Mouse (Mus musculus): ENCODE data around the gene Dab2ip.

Dab2ip gene

DNA sequence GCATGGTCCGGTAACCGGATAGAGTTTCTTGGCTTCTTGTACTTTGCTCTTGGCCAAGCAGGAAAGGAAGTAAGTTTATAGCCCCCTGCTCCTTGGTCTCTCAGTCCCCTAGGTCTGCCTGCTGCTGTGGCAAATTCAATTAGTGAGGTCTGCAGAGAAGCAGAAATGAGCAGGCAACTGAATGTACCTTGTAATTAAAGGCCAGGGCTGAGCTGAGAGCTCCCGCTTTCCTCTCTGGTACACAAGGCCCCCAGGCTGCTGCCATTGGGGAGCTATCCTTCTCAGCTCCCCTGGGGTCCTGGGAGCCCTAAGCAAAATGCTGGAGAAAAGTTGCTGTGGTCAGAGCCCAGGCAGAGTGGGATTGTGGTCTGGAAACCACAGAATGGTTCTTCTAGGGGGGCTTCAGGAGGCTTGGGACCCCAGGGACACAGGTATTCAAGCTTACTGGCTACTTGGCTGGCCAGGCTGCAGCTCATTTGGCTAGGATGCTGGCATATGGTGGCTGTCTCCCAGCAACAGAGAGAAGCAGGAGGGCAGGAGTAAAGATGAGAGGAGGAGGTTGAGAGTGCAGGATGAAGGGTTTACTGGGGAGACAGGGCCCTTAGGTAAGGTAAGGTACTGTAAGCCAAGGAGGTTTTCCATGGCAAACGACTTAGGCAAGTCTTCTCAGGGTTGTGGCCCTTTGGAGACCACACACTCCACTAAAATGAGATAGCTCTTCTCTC, 922 bp downstream of the Dab2ip start:
- no peak for DNase-seq (ENCODE audit: low spot score in 2 of 2)

DNA sequence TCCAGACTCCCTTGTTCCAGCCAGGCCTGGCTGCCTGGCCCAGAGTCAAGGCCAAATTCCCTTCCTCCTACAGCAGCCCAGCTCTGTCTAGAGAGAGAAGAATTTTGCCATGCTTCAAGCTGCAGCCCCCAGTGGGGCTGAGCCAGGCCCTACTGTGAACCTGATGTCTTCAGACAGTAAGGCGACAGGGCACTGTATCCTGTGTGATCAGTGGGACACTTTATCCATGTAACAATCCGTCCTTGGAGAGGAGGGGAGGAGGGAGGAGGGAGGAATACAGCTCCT, 1.4 kb downstream of the Dab2ip start:
- no peak for DNase-seq (ENCODE audit: low spot score in 2 of 2)

DNA sequence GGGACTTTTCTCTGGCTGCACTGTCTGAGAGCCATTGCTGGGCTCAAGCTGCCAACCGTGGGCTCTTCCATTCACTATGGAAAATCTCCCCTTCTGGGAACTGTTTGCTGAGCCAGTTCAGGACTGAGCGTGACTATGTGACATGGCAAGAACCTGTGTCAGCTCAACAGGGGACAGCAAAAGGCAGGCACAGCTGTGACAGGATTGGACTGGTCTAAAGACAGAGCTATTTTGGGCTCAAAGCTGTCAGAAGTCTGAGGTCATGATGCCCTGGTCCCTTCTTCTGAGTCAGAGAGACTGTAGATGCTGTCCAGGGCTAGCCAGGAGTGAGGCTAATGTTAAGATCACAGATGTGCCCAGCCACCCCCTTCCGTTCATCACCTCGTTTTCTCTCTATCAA, 5.7 kb downstream of the Dab2ip start:
- no peak for DNase-seq (ENCODE audit: low spot score in 2 of 2)

DNA sequence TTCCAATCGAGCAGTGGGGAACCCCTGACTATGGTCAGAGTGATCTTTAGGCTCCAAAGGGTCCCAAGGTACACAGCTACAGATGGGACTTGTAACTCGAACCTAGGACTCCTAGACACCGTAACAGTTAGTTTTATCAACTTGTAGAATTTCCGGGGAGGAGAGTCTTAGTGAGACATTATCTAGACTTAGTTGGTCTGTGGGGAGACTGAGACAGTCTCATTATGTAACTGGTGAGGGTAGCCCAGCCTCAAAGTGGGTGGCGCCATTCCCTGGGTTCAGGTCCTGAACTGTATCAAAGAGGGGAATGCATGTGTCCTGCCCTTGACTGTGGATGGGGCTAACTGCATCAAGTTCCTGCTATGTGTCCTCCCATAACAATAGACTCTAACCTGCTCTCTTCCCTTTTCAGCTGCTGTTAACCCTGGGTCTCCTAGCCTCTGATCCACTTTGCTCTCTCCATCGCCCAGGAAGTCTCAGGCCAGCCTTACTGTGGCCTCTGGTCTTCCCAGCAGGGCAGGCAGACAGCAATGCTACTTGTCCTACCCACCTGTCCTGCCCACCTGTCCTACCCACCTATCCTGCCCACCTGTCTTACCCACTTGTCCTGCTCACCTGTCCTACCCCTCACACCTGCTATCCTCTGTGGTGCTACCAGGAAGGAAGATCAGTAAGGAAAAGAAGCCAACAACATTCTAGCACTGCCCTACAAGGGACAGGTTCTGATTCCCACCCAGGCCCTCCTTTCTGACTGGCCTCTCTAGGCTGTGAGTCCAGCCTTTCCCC, 7.2 kb downstream of the Dab2ip start:
- no peak for DNase-seq (ENCODE audit: low spot score in 2 of 2)

DNA sequence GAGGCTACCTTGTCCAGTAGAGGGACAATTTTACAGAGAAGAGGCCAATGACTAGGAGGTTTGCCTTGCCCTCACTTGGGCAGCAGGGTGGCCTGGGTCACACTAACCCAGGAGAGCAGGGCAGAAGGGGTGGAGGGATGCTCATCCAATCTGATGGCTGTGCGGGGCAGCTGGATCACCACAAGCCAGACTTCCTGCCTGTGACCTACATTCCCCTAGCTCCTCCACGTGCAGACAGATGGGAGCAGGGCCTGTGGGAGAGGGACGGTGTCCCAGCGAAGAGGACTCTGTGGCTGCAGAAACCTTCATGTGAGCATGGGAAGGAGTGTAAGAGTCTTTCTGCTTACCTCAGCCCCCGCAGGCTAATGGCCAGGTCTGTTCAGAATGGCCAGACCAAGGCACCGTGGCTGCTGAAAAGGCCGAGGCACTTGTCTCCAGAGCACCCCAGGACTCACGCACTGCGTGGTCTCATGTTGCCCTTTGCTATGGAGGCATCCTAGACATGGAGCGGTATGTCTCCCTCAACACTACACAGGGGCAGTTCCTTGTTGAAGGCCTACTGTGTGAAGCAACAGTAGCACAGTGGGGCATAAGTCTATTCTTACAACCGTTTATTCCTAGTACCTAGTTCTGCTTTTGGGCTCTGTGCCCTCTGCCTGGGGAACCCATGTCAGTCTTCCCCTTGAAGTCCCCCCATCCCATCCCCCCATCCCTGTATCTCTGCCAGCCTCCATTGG, 9.1 kb downstream of the Dab2ip start:
- DNase-seq (ENCODE audit: low spot score in 2 of 2) = no peak

DNA sequence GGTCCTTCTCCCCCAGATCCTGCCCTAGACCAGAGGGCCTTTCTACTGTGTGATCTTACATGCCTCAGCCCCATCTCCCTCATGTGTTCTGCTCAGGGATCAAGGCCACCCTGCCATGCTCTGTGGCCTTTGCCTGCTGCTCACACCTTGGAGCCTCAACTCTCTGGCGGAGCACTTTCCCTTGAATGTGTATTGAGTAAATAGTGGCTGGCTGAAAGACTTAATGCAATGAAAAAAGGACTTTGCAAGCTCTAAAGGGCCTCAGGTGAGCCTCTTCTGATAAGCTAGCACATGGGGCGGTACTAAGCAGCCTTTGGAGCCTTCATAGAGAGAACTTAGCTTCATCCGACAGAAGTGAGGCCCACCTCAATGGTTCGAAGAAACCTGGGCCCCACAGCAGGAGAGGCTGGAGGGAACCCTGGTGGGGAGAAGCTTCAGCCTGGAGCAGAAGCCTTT, 9.7 kb downstream of the Dab2ip start:
- no peak for DNase-seq (ENCODE audit: low spot score in 2 of 2)

DNA sequence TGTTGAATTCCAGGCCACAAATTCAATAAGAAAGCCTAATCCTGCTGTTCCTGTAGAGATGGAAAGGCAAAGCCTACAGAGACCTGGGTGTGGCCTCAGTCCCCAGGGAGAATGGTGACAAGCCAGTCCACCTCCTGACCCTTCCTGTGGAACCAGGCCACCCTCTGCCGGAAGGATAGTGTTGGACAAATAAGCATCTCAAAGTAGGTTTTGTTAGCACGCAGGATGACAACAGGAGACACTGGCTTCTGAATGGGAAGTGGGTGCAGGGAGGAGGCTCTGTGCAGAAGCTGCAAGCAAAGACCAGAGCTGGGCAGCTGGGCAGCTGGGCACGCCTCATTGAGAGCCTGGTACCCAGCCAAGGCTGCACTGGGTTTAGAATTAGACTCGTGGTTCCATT, 12.7 kb downstream of the Dab2ip start:
- no peak for DNase-seq (ENCODE audit: low spot score in 2 of 2)

DNA sequence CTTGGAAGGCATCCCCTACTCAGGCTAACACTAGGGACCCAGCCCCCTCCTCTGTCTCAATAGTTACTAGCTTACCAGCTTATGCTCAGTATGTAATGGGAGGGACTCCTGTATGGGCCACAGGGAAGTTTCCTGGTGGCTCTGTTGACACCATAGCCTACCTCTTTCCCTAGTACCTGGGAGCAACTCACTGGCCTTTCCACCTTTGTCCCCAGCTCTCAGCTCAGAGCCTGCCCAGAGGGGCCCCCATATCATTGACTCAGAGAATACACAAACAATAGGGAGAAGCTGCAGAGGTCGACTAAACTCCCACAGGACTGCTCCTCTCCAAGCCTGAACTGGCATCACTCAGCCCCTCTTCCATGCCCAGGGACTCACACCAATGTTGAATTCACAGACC, 16.6 kb downstream of the Dab2ip start:
- DNase-seq (ENCODE audit: low spot score in 2 of 2) = no peak

DNA sequence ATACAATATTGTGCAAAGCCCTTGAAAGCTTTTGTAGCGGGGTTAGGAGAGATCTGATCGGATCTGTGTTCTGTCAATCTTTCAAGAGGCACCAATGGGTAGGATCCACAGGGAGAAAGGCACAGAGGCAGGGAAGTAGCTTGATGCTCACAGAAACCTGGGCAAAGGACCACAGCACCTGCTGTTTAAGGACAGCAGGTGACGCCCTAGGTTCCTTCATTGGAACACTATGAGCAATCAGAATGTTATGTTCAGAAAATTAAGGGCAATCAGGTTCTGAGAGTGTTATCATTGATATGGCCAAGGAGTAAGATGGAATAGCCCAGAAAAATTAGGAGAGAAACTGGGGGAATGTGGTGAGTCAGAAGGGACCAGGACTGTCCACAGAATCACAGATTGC, 18.6 kb downstream of the Dab2ip start:
- no peak for DNase-seq (ENCODE audit: low spot score in 2 of 2)

DNA sequence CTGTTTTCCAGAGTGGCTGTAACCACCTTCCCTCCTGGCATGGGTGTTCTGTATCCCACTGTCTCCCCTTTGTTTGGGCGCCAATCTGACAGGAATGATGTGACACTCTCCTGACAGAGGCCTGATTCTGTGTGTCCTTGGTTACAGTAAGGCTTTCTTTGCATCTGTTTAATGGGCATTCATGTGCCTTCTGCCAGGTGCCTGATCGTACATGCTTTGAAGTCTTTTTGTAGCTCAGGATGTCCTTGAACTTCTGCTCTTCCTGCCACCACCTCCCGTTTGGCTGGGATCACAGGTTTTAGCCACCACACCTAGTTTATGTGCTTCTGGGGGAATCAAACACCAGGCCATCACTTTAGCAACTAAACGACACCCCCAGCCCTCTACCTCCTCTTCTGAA, 22.0 kb downstream of the Dab2ip start:
- DNase-seq (ENCODE audit: low spot score in 2 of 2) = no peak

DNA sequence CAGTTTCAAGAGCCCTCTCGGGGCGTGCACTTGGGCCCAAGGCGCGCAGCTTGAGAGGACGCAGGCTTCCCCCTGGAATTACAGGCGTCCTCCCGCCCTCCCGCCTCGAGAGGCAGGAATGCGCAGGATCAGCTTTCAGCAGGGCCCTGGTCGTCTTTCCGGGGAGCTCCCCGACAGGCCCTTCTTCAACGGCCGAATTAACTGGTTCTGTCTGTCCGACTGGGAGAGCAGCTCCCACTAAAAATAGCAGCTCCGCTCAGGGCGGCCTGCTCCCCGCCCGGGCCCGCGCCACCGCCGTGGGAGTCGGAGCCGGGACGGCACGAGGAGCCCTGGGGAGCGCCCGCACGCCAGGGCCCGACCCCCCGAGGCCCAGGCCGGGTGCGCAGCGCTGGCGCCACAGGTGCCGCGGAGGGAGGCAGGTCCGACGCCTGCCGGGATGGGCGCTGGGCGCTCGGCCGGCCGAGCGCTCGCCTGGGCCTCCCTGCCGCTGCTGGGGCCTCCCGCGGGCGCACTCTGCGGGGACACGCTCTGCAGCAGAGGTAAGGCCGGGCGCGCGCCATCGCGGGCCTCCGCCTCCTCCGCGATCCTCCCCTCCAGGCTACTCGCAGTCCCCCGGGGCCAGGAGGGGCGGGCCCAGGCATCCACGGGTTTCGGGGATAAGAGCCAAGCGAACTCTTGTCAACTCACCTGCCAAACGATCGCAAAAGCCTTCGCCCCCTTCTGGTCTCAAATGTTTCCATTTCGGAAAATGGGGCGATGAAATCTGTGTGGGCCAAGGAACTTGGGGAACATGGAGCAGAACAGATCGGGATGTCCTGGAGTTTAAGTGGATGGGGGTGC, 23.7 kb downstream of the Dab2ip start:
- DNase-seq (ENCODE audit: low spot score in 2 of 2) = no peak

DNA sequence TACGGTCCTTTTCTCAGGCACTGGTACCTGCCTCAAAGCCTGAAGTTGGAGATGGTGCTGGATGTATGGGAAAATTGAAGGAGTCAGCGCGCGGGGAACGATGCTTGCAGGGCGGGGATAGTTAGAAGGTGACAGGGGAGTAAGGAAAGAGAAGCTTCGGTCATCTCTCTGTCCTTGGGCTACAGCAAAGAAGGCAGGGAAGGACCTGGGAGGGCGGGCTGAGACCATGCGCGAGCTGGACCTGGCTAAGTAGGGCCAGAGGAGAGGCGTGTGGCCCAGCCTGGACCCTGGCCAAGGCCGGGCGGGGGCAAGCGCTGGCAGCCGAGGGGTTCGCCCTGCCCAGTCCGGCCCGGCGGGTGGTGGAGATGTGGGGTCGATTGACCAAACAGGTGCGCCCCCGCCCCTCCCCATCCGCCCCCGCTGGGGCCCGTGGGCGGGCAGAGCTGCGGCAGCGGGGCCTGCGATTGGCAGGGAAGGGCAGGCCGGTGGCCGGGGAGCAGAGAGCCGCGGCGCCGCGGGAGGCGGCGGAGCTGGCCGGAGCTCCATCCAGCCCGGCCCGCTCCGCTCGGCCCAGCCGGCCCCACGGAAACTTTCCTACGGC, 24.4 kb downstream of the Dab2ip start:
- DNase-seq (ENCODE audit: low spot score in 2 of 2) = no peak

DNA sequence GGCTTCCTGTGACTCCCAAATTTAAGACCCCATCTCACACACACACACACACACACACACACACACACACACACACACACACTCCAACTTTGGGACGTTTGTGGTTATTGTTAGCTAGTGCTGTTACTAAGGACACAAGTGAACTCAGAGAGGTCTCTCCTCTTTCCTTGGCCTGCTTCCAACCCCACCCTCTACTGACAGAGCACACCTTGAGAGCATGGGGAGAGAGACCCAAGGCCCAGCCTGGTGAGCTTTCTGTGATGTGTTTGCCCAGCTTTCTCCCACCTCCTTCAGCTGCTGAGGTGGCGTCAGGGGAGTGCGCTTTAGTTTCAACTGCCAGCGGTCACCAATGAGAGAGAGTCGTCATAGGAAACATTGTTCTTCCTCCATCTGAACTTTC, 25.3 kb downstream of the Dab2ip start:
- no peak for DNase-seq (ENCODE audit: low spot score in 2 of 2)

DNA sequence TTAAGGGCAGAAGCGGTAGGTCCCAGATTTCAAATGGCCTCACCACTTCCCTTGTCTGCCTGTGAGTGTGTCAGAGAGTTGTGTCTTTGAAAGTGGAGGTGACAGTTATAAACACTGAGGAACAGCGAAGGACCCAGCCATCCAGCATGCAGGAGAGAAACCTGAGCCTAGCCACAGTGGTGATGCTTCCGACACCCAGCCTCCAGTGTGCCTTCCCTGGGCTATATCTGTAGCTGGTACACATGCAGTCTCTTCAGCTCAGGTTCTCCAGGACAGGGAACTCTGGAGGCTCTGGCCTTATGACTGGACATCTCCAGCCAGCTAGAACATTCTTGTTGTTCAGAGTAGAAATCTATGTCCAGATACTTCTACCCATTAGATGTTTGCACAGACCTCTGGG, 25.9 kb downstream of the Dab2ip start:
- no peak for DNase-seq (ENCODE audit: low spot score in 2 of 2)

DNA sequence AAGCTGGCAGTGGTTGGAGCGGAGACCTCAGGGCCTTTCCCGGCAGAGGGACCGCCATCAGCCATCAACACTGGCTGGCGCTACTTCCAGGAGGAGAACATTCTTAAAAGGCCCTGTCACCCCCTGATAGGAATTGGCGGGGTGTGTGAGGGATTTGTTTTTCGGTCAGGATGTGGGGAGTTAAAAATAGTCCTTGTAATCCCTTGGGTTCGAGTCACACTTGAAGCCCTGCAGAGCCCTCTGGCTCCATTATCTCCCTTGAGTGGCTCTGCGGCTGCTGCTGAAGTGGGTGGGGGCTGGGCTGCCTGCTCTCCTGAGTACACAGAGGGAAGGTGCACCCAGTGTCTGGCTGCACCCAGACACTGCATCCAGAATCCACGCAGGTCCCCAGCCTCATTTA, 30.3 kb downstream of the Dab2ip start:
- DNase-seq (ENCODE audit: low spot score in 2 of 2) = no peak

DNA sequence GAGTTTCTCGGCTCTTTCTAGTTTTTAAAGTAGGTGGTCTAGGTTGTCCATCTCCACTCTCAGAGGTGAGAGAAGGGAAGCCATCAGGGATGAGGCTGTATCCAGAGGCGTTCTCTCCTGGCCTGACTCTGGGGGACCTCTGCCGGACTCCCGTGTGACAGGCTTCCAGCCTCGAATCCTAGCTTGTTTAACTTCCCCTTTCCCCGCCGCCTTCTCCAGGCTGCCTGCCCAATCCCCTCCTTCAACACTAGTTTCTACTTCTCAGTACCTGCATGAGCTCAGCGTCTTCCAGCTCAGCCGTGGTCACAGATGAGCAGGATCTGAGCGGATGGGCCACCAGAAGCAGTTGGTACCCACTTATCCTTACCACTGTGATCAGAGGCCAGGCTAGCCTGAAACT, 31.3 kb downstream of the Dab2ip start:
- DNase-seq (ENCODE audit: low spot score in 2 of 2) = no peak

DNA sequence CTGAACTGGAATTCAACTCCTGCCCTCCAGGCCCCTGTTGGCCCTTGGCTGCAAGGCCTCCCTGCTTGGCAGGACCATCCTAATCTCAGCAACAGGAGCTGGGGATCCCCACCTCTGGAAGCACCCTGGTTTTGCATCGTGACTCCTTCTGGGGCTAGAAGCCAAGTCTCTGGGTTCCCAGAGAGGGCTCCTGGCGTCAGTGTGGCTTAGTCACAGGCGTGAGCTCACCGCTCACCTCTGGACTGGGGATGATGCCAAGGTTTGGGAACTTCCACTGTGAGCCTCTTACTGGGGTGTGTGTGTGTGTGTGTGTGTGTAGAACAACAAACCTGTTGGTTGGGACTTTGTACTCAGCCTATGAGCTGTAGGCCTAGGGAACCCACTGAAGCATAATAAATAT, 31.7 kb downstream of the Dab2ip start:
- DNase-seq (ENCODE audit: low spot score in 2 of 2) = no peak

DNA sequence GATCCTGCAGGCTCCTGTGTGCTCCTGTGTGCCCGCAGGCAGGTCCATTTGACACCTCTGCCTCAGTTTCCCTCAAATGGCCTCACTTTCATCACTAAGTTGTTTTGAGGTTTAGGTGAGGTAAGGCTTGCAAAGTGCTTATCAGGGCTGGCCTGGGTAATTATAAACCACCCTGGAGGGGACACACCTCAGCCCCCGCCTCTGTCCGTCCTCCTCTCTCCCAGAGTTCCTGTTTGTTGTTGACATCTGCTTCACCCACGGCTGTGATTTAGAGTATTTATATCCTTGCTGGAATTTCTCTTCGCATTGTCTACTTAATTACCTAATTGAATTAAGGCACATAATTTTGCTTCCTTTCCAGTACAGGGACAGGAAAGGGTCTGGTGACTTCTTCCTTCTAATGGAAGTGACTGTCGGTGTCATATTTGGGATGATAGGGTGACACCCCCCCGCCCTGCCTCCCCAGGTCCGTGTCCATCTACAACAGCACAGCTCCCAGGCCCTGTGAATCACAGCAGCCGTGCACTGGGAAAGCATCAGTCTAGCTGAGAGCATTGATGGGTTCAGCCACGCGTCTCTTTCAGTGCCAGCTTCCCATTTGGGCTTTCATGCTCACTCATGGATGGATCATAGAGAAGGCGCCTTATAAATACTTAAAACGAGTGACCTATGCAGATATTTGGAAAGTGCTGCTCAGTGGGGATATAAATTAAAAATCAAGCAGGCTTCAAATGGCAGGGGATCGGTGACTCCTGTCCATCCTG, 34.1 kb downstream of the Dab2ip start:
- no peak for DNase-seq (ENCODE audit: low spot score in 2 of 2)

DNA sequence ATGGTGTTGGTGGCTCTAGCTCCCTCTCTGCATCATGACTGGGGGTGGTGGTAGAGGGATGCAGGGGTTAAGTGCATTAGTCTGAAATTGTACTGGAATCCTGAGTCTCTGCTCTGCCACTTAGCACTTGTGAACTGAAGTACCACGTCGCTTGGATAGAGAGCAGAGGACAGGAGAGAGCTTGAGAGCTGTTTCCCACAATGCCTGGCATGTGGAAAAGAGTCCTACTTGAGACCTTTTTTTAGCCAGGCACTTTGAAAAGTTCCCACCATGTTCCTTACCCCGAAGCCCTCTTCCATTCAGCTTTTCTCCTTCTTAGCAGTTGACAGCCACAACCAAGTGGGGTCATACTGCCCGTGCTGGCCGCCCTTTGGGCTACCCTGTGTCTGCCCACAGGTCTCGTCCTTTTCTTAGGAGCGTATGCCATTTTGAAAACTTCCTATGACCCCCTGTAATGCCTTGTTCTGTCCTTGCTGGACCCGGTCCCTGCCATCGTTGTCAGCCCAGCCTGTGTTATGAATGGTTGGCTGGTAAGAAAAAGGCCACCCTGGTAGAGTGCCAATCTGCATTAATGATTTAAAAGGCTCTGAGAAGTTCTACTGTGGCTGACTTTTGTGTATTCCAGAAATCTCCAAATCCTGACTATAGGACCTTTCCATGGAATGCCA, 34.8 kb downstream of the Dab2ip start:
- DNase-seq (ENCODE audit: low spot score in 2 of 2) = no peak

DNA sequence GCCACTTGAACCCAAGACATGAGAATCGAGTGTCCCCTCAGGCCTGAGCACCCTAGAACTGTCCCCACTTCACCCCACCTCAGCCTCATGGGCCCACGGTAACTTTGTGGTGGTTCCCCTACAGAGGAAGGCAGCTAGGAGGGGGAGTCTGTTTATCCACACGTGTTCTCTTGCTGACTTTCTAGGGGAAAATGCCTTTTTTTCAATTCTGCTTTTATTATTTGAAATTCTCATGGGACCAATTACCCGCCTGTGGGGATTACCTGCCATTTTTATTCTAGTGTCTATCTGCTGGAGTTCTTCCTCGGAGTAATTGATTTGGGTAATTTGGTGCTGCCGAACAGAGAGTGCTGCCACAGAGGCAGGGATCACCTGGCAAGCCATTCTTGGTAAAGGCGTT, 35.8 kb downstream of the Dab2ip start:
- DNase-seq (ENCODE audit: low spot score in 2 of 2) = no peak

Data from spleen, postnatal 14 days (tissue).